Comparison of ENCODE assay signal across 8 mouse cellular contexts in genomic region chr11:3650141-3650540, GRCm38 (mm10). TPM values are rescaled to one million over a fixed set of nuclear protein-coding genes. Genes with fewer than 3 reads are reported as not detected.
A peak's percentile ranks its signal among the peaks of the same experiment; 100 is the strongest.
DNase-seq lines count a peak whose midpoint lies in the region; ATAC-seq and TF ChIP-seq lines count a peak whose summit lies in the region.

No protein-coding gene starts in this region.

- peaks cover 5 to 38% of the 10 kb centered on the region in 2 experiments; a peak in 2 of 4 replicates for H3K4me1 ChIP-seq in heart, embryonic 14.5 days (ENCODE audit: control insufficient read depth in 2 of 2, insufficient read depth in 2 of 2, low read length in 2 of 2)
- peaks cover 0 to 16% of the 10 kb centered on the region in 2 experiments; a peak in 2 of 4 replicates for H3K4me1 ChIP-seq in MEL (ENCODE audit: control insufficient read depth in 1 of 2, insufficient read depth in 2 of 2, low read length in 2 of 2)
- H3K4me1 ChIP-seq in hindbrain, embryonic 14.5 days (replicated peaks; ENCODE audit: control insufficient read depth, insufficient read depth, low read length) = peaks cover 34% of the 10 kb centered on the region
- H3K4me1 ChIP-seq in midbrain, embryonic 12.5 days = peaks cover 17% of the 10 kb centered on the region

- no peak overlapping the region for H3K27ac ChIP-seq in heart, embryonic 14.5 days (replicated peaks in 1 of 2; ENCODE audit: control insufficient read depth in 1 of 2, insufficient read depth in 1 of 2, low read depth in 2 of 2, low read length in 2 of 2)
- no peak overlapping the region for H3K27ac ChIP-seq in MEL (ENCODE audit: control insufficient read depth, low read depth, low read length)
- H3K27ac ChIP-seq in hindbrain, embryonic 14.5 days = no peak overlapping the region
- H3K27ac ChIP-seq in midbrain, embryonic 12.5 days (replicated peaks) = no peak overlapping the region

- H3K4me2 ChIP-seq in heart, embryonic 14.5 days (ENCODE audit: low read length) = peak overlapping the region; percentile 80
- H3K4me2 ChIP-seq in hindbrain, embryonic 14.5 days (replicated peaks) = peak overlapping the region; percentile 74
- peak overlapping the region; percentile 71 for H3K4me2 ChIP-seq in midbrain, embryonic 12.5 days (replicated peaks)

- peaks cover 32% of the 10 kb centered on the region for H3K36me3 ChIP-seq in heart, embryonic 14.5 days (ENCODE audit: control insufficient read depth, insufficient read depth, low read length)
- peaks cover 20 to 35% of the 10 kb centered on the region in 2 experiments for H3K36me3 ChIP-seq in MEL (ENCODE audit: control insufficient read depth in 1 of 2, insufficient read depth in 2 of 2, low read length in 2 of 2)
- peaks cover 32% of the 10 kb centered on the region for H3K36me3 ChIP-seq in hindbrain, embryonic 14.5 days (replicated peaks; ENCODE audit: control insufficient read depth, insufficient read depth)
- peaks cover 36% of the 10 kb centered on the region for H3K36me3 ChIP-seq in midbrain, embryonic 12.5 days

- intact Hi-C loops in heart, postnatal 25 days (cut with DNase I) = no loop called here

- TF ChIP-seq CTCF in MEL (IDR thresholded peaks at IDR 0.05 in 2 of 3, conservative IDR thresholded peaks at IDR 0.05 in 1 of 3; ENCODE audit: control insufficient read depth in 1 of 3, insufficient read depth in 1 of 3, low read depth in 2 of 3, low read length in 3 of 3, poor library complexity in 1 of 3, severe bottlenecking in 1 of 3) = no peak

- TF ChIP-seq POLR2A in MEL (IDR thresholded peaks at IDR 0.05; ENCODE audit: control insufficient read depth in 1 of 2, insufficient read depth in 1 of 2, low read depth in 1 of 2, low read length in 2 of 2, poor library complexity in 1 of 2) = no peak

- H3K79me2 ChIP-seq in MEL (ENCODE audit: control insufficient read depth, insufficient read depth, low read length, poor library complexity) = peaks cover 36% of the 10 kb centered on the region

- no peak for TF ChIP-seq EP300 in MEL (IDR thresholded peaks at IDR 0.05; ENCODE audit: low read depth in 1 of 2, low read length in 2 of 2)

- DNase-seq in heart, postnatal 25 days (ENCODE audit: low spot score) = no peak
- no peak for DNase-seq in MEL (ENCODE audit: low read depth, low spot score)
- no peak for DNase-seq in hindbrain, embryonic 14.5 days (ENCODE audit: low spot score)
- no peak for DNase-seq in gastrocnemius, postnatal 4 days (ENCODE audit: low spot score in 2 of 2)
- no peak for DNase-seq in layer of hippocampus, adult 9-11 months
- no peak for DNase-seq in adrenal gland, postnatal 25 days

- no peaks in the 10 kb centered on the region for H3K27me3 ChIP-seq in heart, embryonic 14.5 days (ENCODE audit: control insufficient read depth, insufficient read depth, low read length)
- no peaks in the 10 kb centered on the region for H3K27me3 ChIP-seq in MEL (ENCODE audit: control insufficient read depth in 1 of 2, insufficient read depth in 2 of 2, low read length in 2 of 2)
- no peaks in the 10 kb centered on the region for H3K27me3 ChIP-seq in hindbrain, embryonic 14.5 days (ENCODE audit: control insufficient read depth, insufficient read depth, low read length)
- no peaks in the 10 kb centered on the region for H3K27me3 ChIP-seq in midbrain, embryonic 12.5 days

- H3K4me3 ChIP-seq in heart, embryonic 14.5 days (ENCODE audit: control insufficient read depth in 1 of 2, insufficient read depth in 1 of 2, low read depth in 1 of 2, low read length in 2 of 2) = peak overlapping the region; percentile 76 to 96
- peak overlapping the region in 1 of 2 experiments; percentile 53; a peak in 2 of 4 replicates for H3K4me3 ChIP-seq in MEL (ENCODE audit: control insufficient read depth in 1 of 2, insufficient read depth in 1 of 2, low read depth in 2 of 2, low read length in 2 of 2)
- peak overlapping the region; percentile 88 for H3K4me3 ChIP-seq in hindbrain, embryonic 14.5 days (replicated peaks; ENCODE audit: low read length)
- peak overlapping the region; percentile 69 for H3K4me3 ChIP-seq in midbrain, embryonic 12.5 days

- WGBS in heart, embryonic 14.5 days = 88% methylated on average over 6 of the region's 6 CpGs
- WGBS in hindbrain, embryonic 14.5 days = 95% methylated on average over 6 of the region's 6 CpGs
- 94% methylated on average over 6 of the region's 6 CpGs for WGBS in midbrain, embryonic 12.5 days

- no peak for TF ChIP-seq RAD21 in MEL (IDR thresholded peaks at IDR 0.05; ENCODE audit: low read depth, low read length)

- ATAC-seq in heart, embryonic 14.5 days (ENCODE audit: insufficient number of reproducible peaks, insufficient read depth, low FRiP score, low read depth) = no peak
- ATAC-seq in hindbrain, embryonic 14.5 days (ENCODE audit: low FRiP score) = no peak
- no peak for ATAC-seq in midbrain, embryonic 12.5 days (ENCODE audit: low FRiP score, low read depth)

- H3K9ac ChIP-seq in heart, embryonic 14.5 days (ENCODE audit: low read length) = peak overlapping the region; percentile 98
- H3K9ac ChIP-seq in MEL (ENCODE audit: control insufficient read depth, low read depth, low read length, poor library complexity, severe bottlenecking) = peak overlapping the region; percentile 69; the same call in 1 of the 2 replicates
- H3K9ac ChIP-seq in hindbrain, embryonic 14.5 days = no peak overlapping the region
- no peak overlapping the region for H3K9ac ChIP-seq in midbrain, embryonic 12.5 days (replicated peaks)

- no peaks in the 10 kb centered on the region for H3K9me3 ChIP-seq in heart, embryonic 14.5 days (ENCODE audit: control insufficient read depth, low read length)
- H3K9me3 ChIP-seq in MEL (replicated peaks; ENCODE audit: insufficient read depth, low read length) = no peaks in the 10 kb centered on the region
- peaks cover 16% of the 10 kb centered on the region; the same call in 1 of the 2 replicates for H3K9me3 ChIP-seq in hindbrain, embryonic 14.5 days (ENCODE audit: control insufficient read depth, low read length)
- peaks cover 15% of the 10 kb centered on the region for H3K9me3 ChIP-seq in midbrain, embryonic 12.5 days

TF ChIP-seq in MEL, 35 proteins besides CTCF, POLR2A, EP300 and RAD21:
- no peak for TF ChIP-seq MEF2A (IDR thresholded peaks at IDR 0.05; ENCODE audit: extremely low read depth, insufficient replicate concordance, low read depth, low read length, poor library complexity, severe bottlenecking)
- TF ChIP-seq NRF1 (IDR thresholded peaks at IDR 0.05; ENCODE audit: insufficient read depth, low read depth, low read length, poor library complexity, severe bottlenecking) = no peak
- TF ChIP-seq ZMIZ1 (IDR thresholded peaks at IDR 0.05; ENCODE audit: low read depth, low read length) = no peak
- TF ChIP-seq POLR2AphosphoS2 (IDR thresholded peaks at IDR 0.05; ENCODE audit: low read length) = no peak
- no peak for TF ChIP-seq HCFC1 (IDR thresholded peaks at IDR 0.05; ENCODE audit: low read depth, low read length)
- no peak for TF ChIP-seq MYC (IDR thresholded peaks at IDR 0.05; ENCODE audit: low read depth, low read length)
- no peak for TF ChIP-seq KAT2A (conservative IDR thresholded peaks at IDR 0.05; ENCODE audit: low read depth, low read length)
- no peak for TF ChIP-seq TBP (IDR thresholded peaks at IDR 0.05; ENCODE audit: low read depth, low read length)
- TF ChIP-seq SMC3 (IDR thresholded peaks at IDR 0.05; ENCODE audit: low read depth, low read length) = no peak
- TF ChIP-seq TAL1 (IDR thresholded peaks at IDR 0.05; ENCODE audit: low read length) = no peak
- TF ChIP-seq E2F4 (IDR thresholded peaks at IDR 0.05; ENCODE audit: borderline replicate concordance, low read depth, low read length) = no peak
- no peak for TF ChIP-seq TCF12 (IDR thresholded peaks at IDR 0.05; ENCODE audit: low read depth, low read length)
- no peak for TF ChIP-seq RCOR1 (IDR thresholded peaks at IDR 0.05; ENCODE audit: low read depth, low read length)

RNA-seq across cellular contexts. Expression of gene Morc2a, which starts 1.1 kb away (rescaled TPM):
- 15.1 and 15.9 TPM in 2 replicates for polyA plus RNA-seq in heart, embryonic 14.5 days (2014; fragmentation: Nextera tagmentation; extraction: Ambion mirVana)
- 10 to 100 TPM; 22.0 to 23.9 TPM for total RNA-seq in heart, postnatal 25 days (2021)
- total RNA-seq in MEL (2012; rRNA removed) = 12.8 and 14.7 TPM in 2 replicates
- 10 to 100 TPM; 23.4 to 25.6 TPM for polyA plus RNA-seq in MEL (2012; ENCODE audit: insufficient read depth in 1 of 2, insufficient read length in 2 of 2, low read depth in 1 of 2, low replicate concordance in 2 of 2, missing spikeins in 1 of 2)
- polyA plus RNA-seq in hindbrain, embryonic 14.5 days (2014; fragmentation: Nextera tagmentation; extraction: Ambion mirVana) = 28.5 and 28.7 TPM in 2 replicates
- polyA plus RNA-seq in midbrain, embryonic 12.5 days (2016; fragmentation: Nextera tagmentation; extraction: Ambion mirVana) = 56.5 and 58.0 TPM in 2 replicates
- 10 to 100 TPM; 31.3 to 32.1 TPM for total RNA-seq in gastrocnemius, postnatal 4 days (2021)
- total RNA-seq in adrenal gland, postnatal 25 days (2021) = 62.3 and 69.5 TPM in 2 replicates

Comparison
In these comparisons a context has a peak if more than half of its experiments do, and no peak if none do; other contexts are left out.
1. H3K9ac ChIP-seq: peak in heart, embryonic 14.5 days (single experiment) and MEL (single experiment); none in hindbrain, embryonic 14.5 days (single experiment) and midbrain, embryonic 12.5 days (single experiment).
2. Peak in every context shown above with its lines, with median percentiles within 50 percentile points of each other: H3K4me2 ChIP-seq.